Mouse (Mus musculus) cerebellum, adult 2 months (tissue): ENCODE measurements around the gene Gpr155. TPM values are rescaled to one million over a fixed set of nuclear protein-coding genes. Genes with fewer than 3 reads are reported as not detected.

Experiments
- DNase-seq, 2 experiments: peaks; one replicate each; pipeline ENCODE4 v3.0.0; 2021
- H3K27ac ChIP-seq: fragments of 200-500 bp; 2 replicates; pipeline ENCODE4 v1.5.1; 2012; ENCODE audit warnings: low read length, control low read depth, inconsistent platforms; ENCODE audit not compliant: insufficient read depth
- H3K27me3 ChIP-seq: fragments of 200-500 bp; 2 replicates; pipeline ENCODE4 v1.6.1; 2012; ENCODE audit warnings: inconsistent platforms, mild to moderate bottlenecking, low read length, moderate library complexity; ENCODE audit not compliant: control insufficient read depth, insufficient read depth
- H3K4me1 ChIP-seq: fragments of 200-500 bp; 2 replicates; pipeline ENCODE4 v1.6.1; 2011; ENCODE audit warnings: low read length; ENCODE audit not compliant: control insufficient read depth, insufficient read depth
- H3K4me3 ChIP-seq: fragments of 200-500 bp; replicated peaks from 2 replicates; pipeline ENCODE3; 2011; ENCODE audit warnings: mild to moderate bottlenecking, low read depth, low read length, control low read depth; ENCODE audit not compliant: insufficient read depth
- CTCF ChIP-seq: fragments of 200-500 bp; IDR thresholded peaks from 2 replicates; pipeline ENCODE4 v1.5.1; 2011; ENCODE audit warnings: low read depth, mild to moderate bottlenecking, control low read depth, low read length, moderate library complexity, borderline replicate concordance; ENCODE audit not compliant: insufficient read depth
- POLR2A ChIP-seq: fragments of 200-500 bp; IDR thresholded peaks from 2 replicates; pipeline ENCODE4 v1.6.1; 2011; ENCODE audit warnings: low read length, control low read depth, borderline replicate concordance; ENCODE audit not compliant: insufficient read depth
- WGBS: fragments of 180-500 bp; shearing (Covaris S2); methylation state at CpG from one replicate; pipeline ENCODE4 v1.1.7; 2018; 5-methylcytosine and 5-hydroxymethylcytosine counted together
- polyA plus RNA-seq: library from polyadenylated mRNA; depleted of rRNA; stranded (reverse); fragments of >200 nt; gene quantifications from 2 replicates; pipeline ENCODE4 v1.2.3, GENCODE M21; 2012; rRNA removed

Gpr155 gene
- 19.4 and 20.0 TPM in 2 replicates for polyA plus RNA-seq

- H3K4me3 ChIP-seq: peak within 1 kb of the TSS; percentile 83
- H3K27ac ChIP-seq: peak within 1 kb of the TSS; percentile 62
- H3K27me3 ChIP-seq: no peaks in the 10 kb centered on the region
- DNase-seq: peak; percentile 99 to 100
- under 1% methylated on average over 44 of the region's 44 CpGs for WGBS
- TF ChIP-seq CTCF: no peak
- peak; percentile 58 for TF ChIP-seq POLR2A
- H3K4me1 ChIP-seq: no peaks in the 10 kb centered on the region
Observed at GRCm38 (mm10) chr2:73386356-73387046, at the start of gene Gpr155. TSS of gene Gpr155 (minus strand) at chr2:73386572.

GRCm38 (mm10) chr2:73435847-73436246, 49.5 kb upstream of the Gpr155 start:
- Histone ChIP-seq H3K27me3 (no peaks in the 10 kb centered on the region), H3K27ac (no peak overlapping the region), H3K4me3 (no peak overlapping the region), H3K4me1 (no peaks in the 10 kb centered on the region)
- TF ChIP-seq CTCF (no peak), POLR2A (no peak)
- WGBS: 88% methylated on average over 2 of the region's 2 CpGs
- no peak for DNase-seq

- TF ChIP-seq CTCF (no peak), POLR2A (no peak)
Observed at GRCm38 (mm10) chr2:73431959-73432396, 45.6 kb upstream of the Gpr155 start.

GRCm38 (mm10) chr2:73428803-73429468, 42.6 kb upstream of the Gpr155 start:
- TF ChIP-seq POLR2A: no peak
- TF ChIP-seq CTCF: no peak
- Histone ChIP-seq H3K4me1 (no peaks in the 10 kb centered on the region), H3K4me3 (no peak overlapping the region), H3K27ac (no peak overlapping the region), H3K27me3 (no peaks in the 10 kb centered on the region)
- DNase-seq: no peak
- WGBS: 75% methylated on average over 21 of the region's 21 CpGs

More at GRCm38 (mm10) chr2:73431959-73432396, 45.6 kb upstream of the Gpr155 start:
- Histone ChIP-seq H3K27ac (no peak overlapping the region), H3K4me3 (no peak overlapping the region), H3K4me1 (no peaks in the 10 kb centered on the region), H3K27me3 (no peaks in the 10 kb centered on the region)
- DNase-seq: no peak
- WGBS: 13% methylated on average over 14 of the region's 14 CpGs

- Histone ChIP-seq H3K4me1 (no peaks in the 10 kb centered on the region), H3K27ac (no peak overlapping the region), H3K4me3 (no peak overlapping the region), H3K27me3 (no peaks in the 10 kb centered on the region)
- peak; percentile 45; the same call in 1 of the 2 replicates for TF ChIP-seq CTCF
- no peak for TF ChIP-seq POLR2A
- 36% methylated on average over 1 of the region's 1 CpGs for WGBS
- DNase-seq: peak; percentile 18 to 21
Observed at GRCm38 (mm10) chr2:73427293-73427692, 40.9 kb upstream of the Gpr155 start.

GRCm38 (mm10) chr2:73425822-73426221, 39.5 kb upstream of the Gpr155 start:
- Histone ChIP-seq H3K27me3 (no peaks in the 10 kb centered on the region), H3K4me1 (no peaks in the 10 kb centered on the region), H3K4me3 (no peak overlapping the region), H3K27ac (no peak overlapping the region)
- no peak for DNase-seq
- 88% methylated on average over 14 of the region's 14 CpGs for WGBS
- TF ChIP-seq CTCF: no peak
- TF ChIP-seq POLR2A: no peak

- no peak for TF ChIP-seq CTCF
- TF ChIP-seq POLR2A: no peak
- no peak overlapping the region for H3K27ac ChIP-seq
- H3K4me3 ChIP-seq: no peak overlapping the region
- no peak for DNase-seq
- H3K27me3 ChIP-seq: no peaks in the 10 kb centered on the region
- WGBS: 34% methylated on average over 7 of the region's 7 CpGs
- no peaks in the 10 kb centered on the region for H3K4me1 ChIP-seq
Observed at GRCm38 (mm10) chr2:73419730-73420129, 33.4 kb upstream of the Gpr155 start.

GRCm38 (mm10) chr2:73419285-73419684, 32.9 kb upstream of the Gpr155 start:
- Histone ChIP-seq H3K4me1 (no peaks in the 10 kb centered on the region), H3K27me3 (no peaks in the 10 kb centered on the region), H3K4me3 (no peak overlapping the region), H3K27ac (no peak overlapping the region)
- DNase-seq: peak in 1 of 2 experiments; percentile 9
- TF ChIP-seq POLR2A (no peak), CTCF (peak; percentile 30; the same call in 1 of the 2 replicates)
- WGBS: 28% methylated on average over 4 of the region's 4 CpGs
